Mouse (Mus musculus) liver, postnatal 0 days (tissue): Measurements from ENCODE around the gene Gm20708. TPM values are rescaled to one million over a fixed set of nuclear protein-coding genes. Genes with fewer than 3 reads are reported as not detected.

Source experiments
- ATAC-seq: fragments of 200-750 bp; cut with Nextera tagmentation; 2 replicates; pipeline ENCODE4 v1.8.0; 2017; ENCODE audit warnings: mild to moderate bottlenecking, moderate library complexity
- DNase-seq: peaks from one replicate; pipeline ENCODE4 v3.0.0-alpha.2; 2016
- H3K27ac ChIP-seq: fragments of 300-500 bp; sonication (generic); 2 replicates; pipeline ENCODE4 v1.5.1; 2014; ENCODE audit warnings: antibody characterized with exemption, moderate library complexity, mild to moderate bottlenecking, low read depth
- H3K27me3 ChIP-seq: fragments of 300-500 bp; sonication (generic); 2 replicates; pipeline ENCODE4 v1.6.1; 2014; ENCODE audit warnings: low read length, control low read depth, mixed read lengths; ENCODE audit not compliant: insufficient read depth
- H3K36me3 ChIP-seq: fragments of 300-500 bp; sonication (generic); replicated peaks from 2 replicates; pipeline ENCODE4 v1.6.1; 2014; ENCODE audit warnings: mild to moderate bottlenecking, control low read depth, low read length, moderate library complexity, mixed read lengths; ENCODE audit not compliant: insufficient read depth
- H3K4me1 ChIP-seq: fragments of 300-500 bp; sonication (generic); 2 replicates; pipeline ENCODE4 v1.6.1; 2014; ENCODE audit warnings: antibody characterized with exemption, mild to moderate bottlenecking, control low read depth; ENCODE audit not compliant: insufficient read depth
- H3K4me2 ChIP-seq: fragments of 300-500 bp; sonication (generic); 2 replicates; pipeline ENCODE4 v1.6.1; 2014; ENCODE audit warnings: low read depth, mild to moderate bottlenecking, low read length, moderate library complexity, mixed read lengths
- H3K4me3 ChIP-seq: fragments of 300-500 bp; sonication (generic); 2 replicates; pipeline ENCODE4 v1.5.1; 2014; ENCODE audit warnings: low read depth, low read length
- H3K9ac ChIP-seq: fragments of 300-500 bp; sonication (generic); replicated peaks from 2 replicates; pipeline ENCODE4 v1.6.1; 2014; ENCODE audit warnings: mild to moderate bottlenecking, moderate library complexity
- H3K9me3 ChIP-seq: fragments of 300-500 bp; sonication (generic); 2 replicates; pipeline ENCODE4 v1.6.1; 2016; ENCODE audit warnings: mild to moderate bottlenecking, control low read depth, low read length, mixed read lengths
- CTCF ChIP-seq: sonication (generic); IDR thresholded peaks from 2 replicates; pipeline ENCODE4 v1.5.1; 2016; ENCODE audit warnings: antibody characterized with exemption, low read depth
- EP300 ChIP-seq: IDR thresholded peaks from 2 replicates; pipeline ENCODE4 v1.6.1; 2016; ENCODE audit warnings: antibody characterized with exemption, low read depth, mild to moderate bottlenecking
- WGBS: fragments of 180-500 bp; shearing (Covaris S2); extraction: QIAGEN DNeasy Blood & Tissue Kit; methylation state at CpG from one replicate; pipeline ENCODE4 v1.1.7; 2014; ENCODE audit not compliant: insufficient replicate concordance; 5-methylcytosine and 5-hydroxymethylcytosine counted together
- polyA plus RNA-seq: library from polyadenylated mRNA; unstranded; fragments of >200 nt; fragmentation: Nextera tagmentation; extraction: Ambion mirVana; gene quantifications from 2 replicates; pipeline ENCODE4 v1.2.1, GENCODE M21; 2015

The Gm20708 gene
- polyA plus RNA-seq, 1 experiment from 2014 or later = 0.48 TPM

GRCm38 (mm10) chr11:117775540-117775939, 33.9 kb upstream of the Gm20708 start:
- DNase-seq (no peak), ATAC-seq (no peak)
- Histone ChIP-seq H3K4me2 (no peak overlapping the region), H3K27ac (no peak overlapping the region), H3K4me3 (no peak overlapping the region), H3K4me1 (peaks cover 23% of the 10 kb centered on the region), H3K27me3 (no peaks in the 10 kb centered on the region), H3K36me3 (peaks cover 74% of the 10 kb centered on the region), H3K9ac (no peak overlapping the region), H3K9me3 (no peaks in the 10 kb centered on the region)
- TF ChIP-seq EP300 (no peak), CTCF (peak; percentile 31; the same call in 1 of the 2 replicates)
- WGBS = 72% methylated on average over 13 of the region's 13 CpGs

- peaks cover 69% of the 10 kb centered on the region for H3K36me3 ChIP-seq
- 90% methylated on average over 14 of the region's 14 CpGs for WGBS
Measured at GRCm38 (mm10) chr11:117776085-117776792, 33.2 kb upstream of the Gm20708 start.

GRCm38 (mm10) chr11:117777111-117777510, 32.4 kb upstream of the Gm20708 start:
- peak overlapping the region; percentile 63 for H3K27ac ChIP-seq
- H3K9me3 ChIP-seq = no peaks in the 10 kb centered on the region
- WGBS = 75% methylated on average over 5 of the region's 5 CpGs
- ATAC-seq (no peak), DNase-seq (no peak)
- H3K9ac ChIP-seq = peak overlapping the region; percentile 21; the same call in 1 of the 2 replicates
- peaks cover 62% of the 10 kb centered on the region for H3K36me3 ChIP-seq
- peak overlapping the region; percentile 97 for H3K4me2 ChIP-seq
- H3K27me3 ChIP-seq = no peaks in the 10 kb centered on the region
- TF ChIP-seq EP300 (no peak), CTCF (no peak)
- 0 out of 2 replicates have a peak overlapping the region, but pooled peaks have one; percentile 9 for H3K4me3 ChIP-seq
- peaks cover 23% of the 10 kb centered on the region for H3K4me1 ChIP-seq

More at GRCm38 (mm10) chr11:117776085-117776792, 33.2 kb upstream of the Gm20708 start:
- no peak overlapping the region for H3K9ac ChIP-seq
- H3K4me1 ChIP-seq = peaks cover 23% of the 10 kb centered on the region
- H3K9me3 ChIP-seq = no peaks in the 10 kb centered on the region
- ATAC-seq = no peak
- H3K4me2 ChIP-seq = no peak overlapping the region
- no peak overlapping the region for H3K27ac ChIP-seq
- DNase-seq = no peak
- no peak for TF ChIP-seq EP300
- no peak for TF ChIP-seq CTCF
- no peaks in the 10 kb centered on the region for H3K27me3 ChIP-seq
- no peak overlapping the region for H3K4me3 ChIP-seq

- H3K36me3 ChIP-seq = peaks cover 55% of the 10 kb centered on the region
Measured at GRCm38 (mm10) chr11:117778031-117778430, 31.4 kb upstream of the Gm20708 start.

GRCm38 (mm10) chr11:117778851-117779433, 30.5 kb upstream of the Gm20708 start:
- H3K4me2 ChIP-seq = peak overlapping the region; percentile 97
- peaks cover 27% of the 10 kb centered on the region for H3K4me1 ChIP-seq
- H3K4me3 ChIP-seq = peak overlapping the region; percentile 82
- no peaks in the 10 kb centered on the region for H3K27me3 ChIP-seq
- no peaks in the 10 kb centered on the region for H3K9me3 ChIP-seq
- 30% methylated on average over 12 of the region's 12 CpGs for WGBS
- peak overlapping the region; percentile 85 for H3K9ac ChIP-seq
- H3K36me3 ChIP-seq = peaks cover 47% of the 10 kb centered on the region
- DNase-seq (peak; percentile 73), ATAC-seq (no peak)
- no peak for TF ChIP-seq EP300
- H3K27ac ChIP-seq = peak overlapping the region; percentile 97

More at GRCm38 (mm10) chr11:117778031-117778430, 31.4 kb upstream of the Gm20708 start:
- TF ChIP-seq CTCF (no peak), EP300 (no peak)
- ATAC-seq = no peak
- no peaks in the 10 kb centered on the region for H3K27me3 ChIP-seq
- no peak for DNase-seq
- peaks cover 23% of the 10 kb centered on the region for H3K4me1 ChIP-seq
- H3K4me3 ChIP-seq = peak overlapping the region; percentile 82; the same call in 1 of the 2 replicates
- H3K27ac ChIP-seq = peak overlapping the region; percentile 97
- H3K4me2 ChIP-seq = peak overlapping the region; percentile 97
- H3K9me3 ChIP-seq = no peaks in the 10 kb centered on the region
- WGBS = 93% methylated on average over 11 of the region's 11 CpGs
- H3K9ac ChIP-seq = peak overlapping the region; percentile 13; the same call in 1 of the 2 replicates

- WGBS = 2% methylated on average over 37 of the region's 38 CpGs
Measured at GRCm38 (mm10) chr11:117779434-117780198, 29.9 kb upstream of the Gm20708 start.

More at GRCm38 (mm10) chr11:117779434-117780198, 29.9 kb upstream of the Gm20708 start:
- peak overlapping the region; percentile 97 for H3K27ac ChIP-seq
- DNase-seq (peak; percentile 80), ATAC-seq (peak; percentile 26)
- peaks cover 30% of the 10 kb centered on the region for H3K4me1 ChIP-seq
- H3K4me2 ChIP-seq = peak overlapping the region; percentile 97
- H3K9me3 ChIP-seq = no peaks in the 10 kb centered on the region
- H3K4me3 ChIP-seq = peak overlapping the region; percentile 82
- peaks cover 48% of the 10 kb centered on the region for H3K36me3 ChIP-seq
- no peaks in the 10 kb centered on the region for H3K27me3 ChIP-seq
- peak overlapping the region; percentile 85 for H3K9ac ChIP-seq
- TF ChIP-seq CTCF (no peak), EP300 (no peak)
